Mouse (Mus musculus): ENCODE results near the gene Exoc3l.

GRCm38 (mm10) chr8:105264024-105264982, 31.6 kb downstream of the Exoc3l start, which contains the start of the genes Tradd and Fbxl8:
- TF ChIP-seq EP300 (IDR thresholded peaks at IDR 0.05; ENCODE audit: insufficient read depth, low read depth, low read length) (0 out of 2 replicates have a peak, but pooled peaks have one; percentile 46), CTCF (IDR thresholded peaks at IDR 0.05) (no peak), POLR2A (IDR thresholded peaks at IDR 0.05; ENCODE audit: insufficient read depth, low read depth, low read length) (peak; percentile 76)
